Mouse (Mus musculus) C2C12 (cell line): ENCODE results near the gene Myo10. TPM values are rescaled to one million over a fixed set of nuclear protein-coding genes. Genes with fewer than 3 reads are reported as not detected.

Experiments
- H3K27me3 ChIP-seq: one replicate; pipeline ENCODE4 v1.6.1; 2011; ENCODE audit not compliant: control insufficient read depth, insufficient read depth, insufficient read length
- H3K36me3 ChIP-seq: one replicate; pipeline ENCODE4 v1.6.1; 2011; ENCODE audit not compliant: control insufficient read depth, insufficient read depth
- H3K4me3 ChIP-seq: one replicate; pipeline ENCODE4 v1.5.1; 2011; ENCODE audit warnings: mild to moderate bottlenecking, control low read depth; ENCODE audit not compliant: poor library complexity, insufficient read depth, severe bottlenecking
- H3K79me2 ChIP-seq: one replicate; pipeline ENCODE4 v1.6.1; 2011; ENCODE audit not compliant: control insufficient read depth, insufficient read depth
- H3K79me3 ChIP-seq: one replicate; pipeline ENCODE4 v1.6.1; 2011; ENCODE audit warnings: low read depth, control low read depth
- H3ac ChIP-seq: one replicate; pipeline ENCODE3; 2011; ENCODE audit warnings: low read depth; ENCODE audit not compliant: control insufficient read depth, insufficient read length
- CEBPB ChIP-seq: IDR thresholded peaks from one replicate; pipeline ENCODE4 v1.6.1; 2011; ENCODE audit warnings: low read depth, mild to moderate bottlenecking, control low read depth, moderate library complexity
- CTCF ChIP-seq: IDR thresholded peaks from one replicate; pipeline ENCODE4 v1.5.1; 2011; ENCODE audit not compliant: control insufficient read depth, insufficient read depth, insufficient read length
- FOSL1 ChIP-seq: IDR thresholded peaks from one replicate; pipeline ENCODE4 v1.8.0; 2011; ENCODE audit warnings: mild to moderate bottlenecking, low read length; ENCODE audit not compliant: poor library complexity, insufficient read depth, severe bottlenecking
- MAX ChIP-seq: IDR thresholded peaks from one replicate; pipeline ENCODE4 v1.6.1; 2011; ENCODE audit warnings: mild to moderate bottlenecking, control low read depth
- MYOD1 ChIP-seq: IDR thresholded peaks from one replicate; pipeline ENCODE4 v1.6.1; 2011; ENCODE audit warnings: low read depth; ENCODE audit not compliant: control insufficient read depth, insufficient read length
- MYOG ChIP-seq: IDR thresholded peaks from one replicate; pipeline ENCODE4 v1.6.1; 2011; ENCODE audit not compliant: control insufficient read depth, insufficient read length; ENCODE audit errors: extremely low read depth
- USF1 ChIP-seq: IDR thresholded peaks from one replicate; pipeline ENCODE4 v1.6.1; 2011; ENCODE audit warnings: low read depth, mild to moderate bottlenecking, control low read depth, moderate library complexity
- polyA plus RNA-seq: library from polyadenylated mRNA; unstranded; fragments of >200 nt; fragmentation: generic; extraction: Trizol; gene quantifications from one replicate; pipeline ENCODE4 v1.2.1, GENCODE M21; 2012; ENCODE audit warnings: missing spikeins

Gene Myo10
- polyA plus RNA-seq, 1 experiment = 89.8 TPM

DNA sequence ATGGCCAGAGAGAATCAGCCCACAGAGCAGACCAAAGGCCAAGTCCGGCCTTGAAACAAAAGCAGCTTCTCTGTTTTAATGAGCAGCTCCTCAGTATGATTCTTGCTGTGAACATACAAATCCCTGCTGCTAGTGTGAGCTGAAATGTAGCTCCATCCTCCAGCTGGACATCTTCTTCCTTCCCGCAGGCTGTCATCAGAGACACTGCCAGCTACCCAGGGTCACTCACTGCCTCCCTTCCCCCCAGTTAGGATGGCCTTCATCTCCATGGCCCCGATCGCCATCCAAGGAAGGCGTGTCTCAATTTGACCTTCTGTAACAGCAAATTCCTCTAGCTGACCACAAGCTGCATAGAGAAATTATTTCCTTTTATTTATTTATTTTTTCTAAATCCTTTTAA, 32.4 kb upstream of the Myo10 start:
- no peaks in the 10 kb centered on the region for H3K36me3 ChIP-seq
- TF ChIP-seq MAX (no peak), FOSL1 (no peak), MYOG (no peak), CTCF (no peak), CEBPB (no peak), USF1 (no peak), MYOD1 (no peak)
- H3K79me3 ChIP-seq = no peaks in the 10 kb centered on the region
- H3K27me3 ChIP-seq = no peaks in the 10 kb centered on the region
- H3K4me3 ChIP-seq = no peak overlapping the region
- no peaks in the 10 kb centered on the region for H3K79me2 ChIP-seq
- no peak overlapping the region for H3ac ChIP-seq

DNA sequence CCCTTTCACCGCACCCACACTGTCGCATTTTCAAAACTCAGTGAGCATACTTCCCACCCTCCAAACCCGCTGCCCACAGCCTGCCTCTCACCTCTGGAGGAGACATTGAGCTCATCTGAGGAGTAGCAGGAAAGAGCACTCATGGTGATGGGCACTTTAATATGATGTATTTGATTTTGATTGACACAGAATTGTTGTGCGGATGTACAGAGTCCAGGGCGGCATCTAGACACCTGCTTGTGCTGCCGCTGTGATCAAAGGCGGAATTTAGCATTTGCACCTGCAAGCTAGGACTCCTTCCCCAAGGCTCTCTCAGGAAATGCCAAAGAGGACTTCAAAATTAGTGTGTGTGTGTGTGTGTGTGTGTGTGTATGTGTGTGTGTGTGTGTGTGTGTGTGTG, 31.4 kb upstream of the Myo10 start:
- H3K4me3 ChIP-seq = no peak overlapping the region
- no peaks in the 10 kb centered on the region for H3K27me3 ChIP-seq
- H3K79me3 ChIP-seq = no peaks in the 10 kb centered on the region
- no peak overlapping the region for H3ac ChIP-seq
- H3K36me3 ChIP-seq = no peaks in the 10 kb centered on the region
- H3K79me2 ChIP-seq = no peaks in the 10 kb centered on the region
- no peak for TF ChIP-seq MAX
- no peak for TF ChIP-seq MYOG
- no peak for TF ChIP-seq CEBPB
- TF ChIP-seq FOSL1 = no peak
- no peak for TF ChIP-seq USF1
- no peak for TF ChIP-seq CTCF
- TF ChIP-seq MYOD1 = no peak

DNA sequence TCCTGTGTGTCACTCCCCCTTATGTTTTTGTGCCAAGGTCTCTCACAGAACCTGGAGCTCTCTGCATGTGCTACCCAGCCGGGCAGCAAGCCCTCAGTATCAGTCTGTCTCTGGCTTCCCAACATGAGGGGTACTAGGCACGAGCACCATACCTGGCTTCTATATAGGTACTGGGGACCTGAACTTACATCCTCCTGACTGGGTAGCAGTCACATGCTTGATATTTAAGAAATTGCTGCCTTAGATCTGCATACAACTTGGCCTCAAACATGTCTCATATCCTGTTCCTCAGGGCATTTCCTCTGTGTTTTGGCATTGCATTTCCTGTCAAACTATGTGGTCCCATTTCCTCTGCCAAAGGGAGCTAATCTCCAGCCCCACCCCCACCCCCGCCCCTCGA, 30.4 kb upstream of the Myo10 start:
- Histone ChIP-seq H3K4me3 (no peak overlapping the region), H3K79me2 (no peaks in the 10 kb centered on the region), H3K36me3 (no peaks in the 10 kb centered on the region), H3ac (no peak overlapping the region), H3K27me3 (no peaks in the 10 kb centered on the region), H3K79me3 (no peaks in the 10 kb centered on the region)
- TF ChIP-seq MAX (no peak), CTCF (no peak), FOSL1 (no peak), MYOG (no peak), MYOD1 (no peak), CEBPB (no peak), USF1 (no peak)

DNA sequence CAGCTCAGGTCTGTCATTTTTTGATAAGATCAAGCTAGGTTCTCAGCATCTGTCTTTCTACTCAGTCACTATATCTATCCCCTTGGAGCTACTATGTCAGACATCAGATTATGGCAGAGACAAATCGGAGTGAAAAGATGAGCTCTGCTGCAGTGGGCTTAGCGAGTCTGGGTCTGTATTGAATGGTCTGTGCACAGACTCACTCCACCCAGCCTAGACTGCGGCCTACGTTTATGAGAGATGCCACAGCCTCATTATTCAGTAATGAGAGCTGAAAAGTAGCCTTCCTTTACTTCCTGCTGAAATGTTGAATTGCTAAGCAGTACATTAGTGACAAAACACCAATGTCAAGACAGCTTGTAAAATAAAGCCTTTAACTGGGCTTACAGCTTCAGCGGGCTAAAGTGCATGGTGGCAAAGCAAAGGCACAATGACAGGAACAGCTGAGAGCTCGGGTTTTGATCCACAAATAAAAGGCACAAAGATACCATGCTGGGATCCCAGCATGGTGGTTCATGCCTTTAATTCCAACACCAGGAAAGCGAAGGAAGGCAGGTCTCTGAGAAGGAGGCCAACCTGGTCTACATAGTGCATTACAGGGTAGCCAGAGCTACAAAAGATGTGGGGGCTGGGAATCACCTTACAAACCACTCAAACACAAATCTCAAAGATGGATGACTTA, 28.7 kb upstream of the Myo10 start:
- no peaks in the 10 kb centered on the region for H3K79me3 ChIP-seq
- no peaks in the 10 kb centered on the region for H3K36me3 ChIP-seq

GRCm38 (mm10) chr15:25598313-25598712, 24.0 kb upstream of the Myo10 start:
- TF ChIP-seq USF1 (no peak), MYOD1 (peak; percentile 58)
- H3ac ChIP-seq = no peak overlapping the region
- no peaks in the 10 kb centered on the region for H3K36me3 ChIP-seq
- no peaks in the 10 kb centered on the region for H3K27me3 ChIP-seq
- no peaks in the 10 kb centered on the region for H3K79me2 ChIP-seq
- H3K4me3 ChIP-seq = no peak overlapping the region
- H3K79me3 ChIP-seq = no peaks in the 10 kb centered on the region

More for the DNA sequence above, 28.7 kb upstream of the Myo10 start:
- H3K27me3 ChIP-seq = no peaks in the 10 kb centered on the region
- no peak overlapping the region for H3K4me3 ChIP-seq
- H3K79me2 ChIP-seq = no peaks in the 10 kb centered on the region
- H3ac ChIP-seq = no peak overlapping the region
- TF ChIP-seq CEBPB (no peak), MYOG (no peak), FOSL1 (no peak), MYOD1 (no peak), CTCF (no peak), MAX (no peak), USF1 (no peak)

- no peaks in the 10 kb centered on the region for H3K27me3 ChIP-seq
- H3ac ChIP-seq = no peak overlapping the region
- no peaks in the 10 kb centered on the region for H3K79me3 ChIP-seq
- no peaks in the 10 kb centered on the region for H3K36me3 ChIP-seq
- no peak overlapping the region for H3K4me3 ChIP-seq
- H3K79me2 ChIP-seq = no peaks in the 10 kb centered on the region
- TF ChIP-seq MAX (no peak), MYOG (no peak), FOSL1 (no peak), CTCF (no peak), CEBPB (no peak)
Measured at GRCm38 (mm10) chr15:25602306-25602705, 20.0 kb upstream of the Myo10 start.
